Mouse (Mus musculus): Measurements from ENCODE around the gene Myh10.

Gene Myh10

DNA sequence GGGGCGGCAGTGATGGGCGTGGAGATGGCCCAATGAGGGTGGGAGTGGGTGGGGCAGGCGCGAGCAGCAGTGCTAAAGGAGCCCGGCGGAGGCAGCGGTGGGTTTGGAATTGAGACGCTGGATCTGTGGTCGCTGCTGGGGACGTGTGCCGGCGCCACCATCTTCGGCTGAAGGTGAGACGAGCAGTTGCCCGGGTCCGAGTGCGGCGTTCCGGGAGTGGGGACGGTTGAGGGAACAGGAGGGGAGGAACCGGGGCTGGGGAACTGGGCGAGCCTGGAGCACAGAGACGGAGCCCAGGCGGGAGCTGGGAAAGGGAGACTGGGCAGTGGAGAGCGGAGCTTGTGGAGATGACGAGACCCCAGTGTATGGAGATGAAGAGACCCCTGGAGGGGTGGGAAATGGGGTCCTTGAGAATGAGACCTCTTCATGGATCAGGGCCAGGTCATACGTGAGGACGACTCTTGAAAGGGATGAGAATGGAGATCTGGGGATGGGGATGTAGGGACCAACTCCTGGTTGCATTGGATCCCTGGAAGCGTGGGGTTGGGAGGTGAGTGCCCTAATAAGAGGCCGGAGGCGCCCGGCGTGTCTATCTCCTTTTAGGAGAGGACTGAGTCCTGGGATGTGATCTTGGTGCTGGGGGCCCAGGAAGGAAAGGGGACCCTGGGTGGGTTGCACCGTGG, 792 bp downstream of the Myh10 start:
- in situ Hi-C loops (cut with MboI; ENCODE audit: unreplicated experiment in 2 of 2): no loop called here

DNA sequence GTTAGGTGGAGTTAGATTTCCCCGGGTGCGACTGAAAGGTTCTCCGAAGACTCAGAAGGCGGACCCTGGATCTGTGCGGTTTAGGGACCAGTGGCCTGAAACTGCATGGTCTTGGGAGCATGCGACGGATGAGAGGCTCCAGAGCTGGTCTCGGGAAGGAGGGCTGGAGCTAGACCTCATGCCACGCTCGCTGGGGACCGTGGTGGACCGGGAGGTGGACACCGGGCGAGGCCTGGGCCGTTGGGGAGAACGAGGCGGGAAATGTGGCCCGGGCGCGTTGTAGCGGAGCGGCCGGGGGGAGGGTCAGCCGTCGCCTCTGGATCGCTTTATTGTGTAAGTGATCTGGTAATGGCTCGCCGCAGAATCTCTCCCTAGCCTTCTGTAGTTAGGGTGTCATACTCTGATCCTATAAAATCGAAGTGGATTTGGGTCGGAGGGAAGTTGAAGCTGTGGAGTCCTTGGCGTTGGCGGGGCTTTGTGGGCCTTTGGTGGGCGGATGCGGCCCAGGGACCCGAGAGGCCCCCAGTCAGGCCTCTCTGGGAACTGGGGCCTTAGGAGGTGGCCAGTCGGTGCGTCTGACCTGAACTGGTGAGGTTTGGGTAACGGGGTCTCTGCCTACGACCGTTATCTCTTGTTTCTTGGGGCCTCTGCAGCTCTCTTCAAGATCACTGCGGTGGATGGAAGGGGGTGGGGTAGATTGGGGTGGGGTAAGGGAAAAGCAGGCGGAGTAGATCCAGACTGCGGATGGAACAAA, 1.5 kb downstream of the Myh10 start:
- in situ Hi-C loops (cut with MboI; ENCODE audit: unreplicated experiment in 2 of 2): no loop called here

DNA sequence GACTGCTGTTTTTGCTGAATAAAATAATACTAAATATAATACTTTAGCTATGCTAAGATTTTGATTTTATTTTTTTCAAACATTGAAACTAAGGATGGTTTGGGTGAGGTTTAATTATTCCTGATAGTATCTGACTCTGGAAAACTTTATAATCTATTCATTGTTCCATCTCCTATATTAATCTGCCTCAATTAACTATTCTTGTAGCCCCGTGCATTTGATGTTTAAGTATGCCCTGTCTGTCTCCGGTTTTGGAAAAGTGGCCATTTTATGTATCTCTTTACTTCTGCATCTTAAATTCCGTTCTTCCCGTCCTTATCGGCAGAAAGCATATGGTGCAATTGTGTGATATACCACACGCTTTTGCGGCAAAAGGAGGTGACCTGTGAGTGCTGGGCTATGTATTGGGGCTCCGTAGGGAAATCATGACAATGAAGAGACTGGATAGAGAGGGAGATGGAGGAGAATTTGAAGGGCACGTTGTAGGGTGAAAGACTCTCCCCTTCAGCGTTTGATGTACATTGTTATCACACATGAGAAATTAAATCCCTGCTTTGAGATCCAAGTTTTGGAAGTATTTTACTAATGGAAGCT, 2.2 kb downstream of the Myh10 start:
- in situ Hi-C loops (cut with MboI; ENCODE audit: unreplicated experiment in 2 of 2): no loop called here

DNA sequence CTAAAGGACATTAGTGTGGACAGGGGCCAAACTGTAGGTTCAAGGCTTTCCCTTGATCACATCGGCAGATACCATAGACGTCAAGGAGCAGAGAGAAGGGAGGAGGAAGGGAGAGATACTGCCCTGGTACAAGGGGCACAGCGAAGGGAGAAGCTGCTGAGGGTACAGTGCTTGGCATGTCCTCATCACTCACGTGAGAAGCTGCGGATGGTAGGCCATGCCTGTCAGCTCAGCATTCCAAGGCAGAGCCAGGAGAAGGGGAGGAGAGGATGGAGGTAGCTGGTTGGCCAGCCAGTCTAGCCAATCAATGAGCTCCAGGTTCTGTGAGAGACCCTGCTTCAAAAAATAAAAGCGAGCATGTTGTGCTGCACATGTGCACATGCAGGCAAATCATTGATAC, 11.0 kb downstream of the Myh10 start:
- in situ Hi-C loops (cut with MboI; ENCODE audit: unreplicated experiment in 2 of 2): no loop called here

DNA sequence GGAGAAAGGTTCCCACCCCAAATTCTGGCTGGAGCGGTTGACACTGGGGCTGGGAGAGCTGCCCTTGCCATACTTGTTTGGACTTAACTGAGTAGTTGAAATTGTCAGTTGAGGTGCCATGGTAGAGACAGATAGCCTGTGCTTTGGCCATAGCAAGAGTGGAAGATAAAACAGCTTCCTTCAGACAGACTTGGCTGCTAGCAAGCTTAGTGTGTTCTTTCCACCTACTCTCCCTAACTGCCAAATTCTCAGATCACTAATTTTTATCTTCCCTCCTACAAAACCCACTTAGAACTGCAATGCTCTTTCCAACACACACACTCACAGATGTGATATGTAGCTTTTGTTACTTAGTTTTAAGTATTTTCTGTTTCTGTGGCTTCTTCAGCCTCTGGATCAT, 12.0 kb downstream of the Myh10 start:
- in situ Hi-C loops (cut with MboI; ENCODE audit: unreplicated experiment in 2 of 2): no loop called here

DNA sequence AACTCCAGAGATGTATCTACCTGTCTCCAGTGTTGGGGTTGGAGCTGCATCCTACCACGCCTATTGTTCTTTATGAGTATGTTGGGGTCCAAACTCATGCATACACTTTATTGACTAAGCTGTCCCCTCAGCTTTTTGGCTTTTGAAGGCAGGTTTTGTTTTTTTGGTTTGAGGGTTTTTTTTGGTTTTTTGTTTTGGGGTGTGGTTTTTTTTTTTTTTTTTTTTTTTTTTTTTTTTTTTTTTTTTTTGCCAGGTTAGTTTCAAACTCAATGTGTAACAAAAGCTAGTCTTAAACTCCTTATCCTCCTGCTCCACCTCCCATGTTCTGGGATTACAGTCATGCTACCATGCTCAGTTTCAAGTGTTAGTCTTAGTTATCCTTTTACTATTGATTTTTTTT, 12.9 kb downstream of the Myh10 start:
- in situ Hi-C loops (cut with MboI; ENCODE audit: unreplicated experiment in 2 of 2): no loop called here

DNA sequence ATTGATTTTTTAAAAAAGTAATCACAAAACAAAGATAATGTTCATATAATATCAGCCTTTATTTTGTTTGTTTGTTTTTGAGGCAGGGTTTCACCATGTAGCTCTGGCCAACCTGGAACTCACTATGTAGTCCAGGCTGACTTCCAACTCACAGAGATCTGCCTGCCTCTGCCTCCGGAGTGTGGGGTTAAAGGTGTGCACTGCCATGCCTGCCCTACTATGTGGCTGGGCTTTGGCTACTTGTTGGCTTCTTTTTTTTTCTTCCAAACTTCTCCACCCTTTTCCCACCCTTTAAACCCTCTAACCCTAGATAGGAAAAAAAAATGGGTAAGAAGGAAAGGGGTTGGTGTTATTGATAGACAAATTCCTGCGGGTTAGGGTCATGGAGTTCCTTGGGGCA, 13.5 kb downstream of the Myh10 start:
- in situ Hi-C loops (cut with MboI; ENCODE audit: unreplicated experiment in 2 of 2): no loop called here

DNA sequence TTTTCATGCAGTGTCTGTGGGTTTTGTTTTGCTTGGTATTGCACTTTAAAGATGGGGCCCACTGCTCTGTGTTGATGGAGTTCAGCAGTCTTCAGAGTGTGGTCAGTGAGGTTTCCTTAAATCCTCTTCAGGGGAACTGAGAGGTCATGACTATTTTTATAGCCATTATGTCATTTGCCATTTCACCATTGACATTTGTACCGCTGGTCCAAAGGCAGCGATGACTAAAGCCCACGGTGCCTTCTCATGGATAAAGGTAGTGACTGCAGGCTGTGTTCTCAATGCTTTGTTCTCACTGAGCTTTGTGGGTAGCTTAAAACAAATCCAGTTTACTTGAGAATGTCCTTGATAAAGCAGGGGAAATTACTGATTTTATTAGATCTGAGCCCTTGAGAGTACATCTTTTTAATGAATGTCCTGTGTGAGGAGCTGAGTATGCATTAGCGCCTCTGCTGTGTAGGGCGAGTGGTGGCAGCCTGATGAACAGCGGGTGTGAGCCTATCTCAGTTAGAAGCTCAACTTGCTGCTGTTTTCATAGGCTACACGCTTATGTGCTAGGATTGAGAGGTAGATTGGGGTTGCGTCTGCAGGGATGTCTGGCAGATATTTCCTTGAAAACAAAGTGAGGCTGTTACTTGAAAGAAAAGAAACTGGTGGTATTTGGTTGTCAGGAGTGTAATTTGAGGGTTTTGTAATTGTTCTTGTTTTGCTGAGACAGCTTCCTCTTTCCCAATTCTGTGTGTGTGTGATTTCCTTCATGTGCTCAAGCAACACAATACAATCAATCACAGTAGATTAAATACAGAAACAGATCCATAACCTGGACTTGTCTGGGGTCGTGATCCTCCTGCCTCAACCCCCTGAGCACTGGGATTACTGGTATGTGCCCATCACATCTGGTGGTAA, 15.4 kb downstream of the Myh10 start:
- in situ Hi-C loops (cut with MboI; ENCODE audit: unreplicated experiment in 2 of 2): no loop called here

DNA sequence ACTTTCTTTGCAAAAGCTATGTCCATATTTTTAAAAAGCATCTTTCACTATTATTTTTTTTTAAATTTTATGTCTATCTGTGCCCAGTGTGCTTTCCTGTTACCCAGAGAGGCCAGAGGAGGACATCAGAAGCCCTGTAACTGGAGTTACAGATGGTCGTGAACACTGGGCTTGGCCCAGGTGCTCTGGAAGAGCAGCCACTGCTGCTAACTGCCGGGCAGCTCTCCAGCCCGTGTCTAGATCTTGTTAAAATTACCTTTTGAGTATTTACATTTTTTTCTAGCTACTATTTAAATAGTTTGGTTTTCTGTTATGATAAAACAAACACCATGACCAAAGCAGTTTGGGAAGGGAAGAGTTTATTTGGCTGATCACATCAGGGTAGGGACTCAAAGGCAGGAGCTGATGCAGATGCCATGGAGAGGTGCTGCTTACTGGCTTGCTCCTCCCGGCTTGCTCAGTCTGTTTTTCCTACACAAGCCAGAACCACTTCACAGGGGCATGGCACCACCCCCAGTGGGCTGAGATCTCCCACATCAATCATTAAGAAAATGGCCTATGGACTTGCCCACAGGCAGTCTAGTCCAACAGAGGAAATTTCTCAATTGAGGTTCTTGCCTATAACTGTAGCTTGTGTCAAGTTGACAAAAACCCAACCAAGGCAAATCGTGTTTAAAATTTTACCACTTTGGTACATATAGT, 16.7 kb downstream of the Myh10 start:
- in situ Hi-C loops (cut with MboI; ENCODE audit: unreplicated experiment in 2 of 2): no loop called here

DNA sequence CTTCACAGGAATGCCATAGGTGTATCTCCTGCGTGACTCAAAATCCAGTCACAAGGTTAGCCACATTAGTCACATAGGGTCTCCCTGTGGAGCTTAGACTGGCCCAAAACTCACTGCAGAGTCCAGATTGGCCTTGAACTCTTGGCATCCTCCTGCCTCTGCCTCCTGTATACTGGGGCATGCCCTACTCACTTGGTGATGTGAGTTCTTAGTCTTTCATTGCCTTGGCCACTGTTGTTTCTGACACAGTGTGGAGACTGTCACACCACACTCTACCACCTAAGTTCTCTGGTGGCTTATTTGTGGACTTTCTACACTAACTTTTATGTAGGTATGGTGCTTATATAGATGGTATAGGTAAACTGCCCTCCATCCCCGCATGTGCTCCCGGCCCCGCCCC, 24.8 kb downstream of the Myh10 start:
- in situ Hi-C loops (cut with MboI; ENCODE audit: unreplicated experiment in 2 of 2): loop anchor here in 1 of 2 experiments (5.0 kb wide), 1 partner anchor 114 kb away; no protein-coding TSS in a partner anchor

DNA sequence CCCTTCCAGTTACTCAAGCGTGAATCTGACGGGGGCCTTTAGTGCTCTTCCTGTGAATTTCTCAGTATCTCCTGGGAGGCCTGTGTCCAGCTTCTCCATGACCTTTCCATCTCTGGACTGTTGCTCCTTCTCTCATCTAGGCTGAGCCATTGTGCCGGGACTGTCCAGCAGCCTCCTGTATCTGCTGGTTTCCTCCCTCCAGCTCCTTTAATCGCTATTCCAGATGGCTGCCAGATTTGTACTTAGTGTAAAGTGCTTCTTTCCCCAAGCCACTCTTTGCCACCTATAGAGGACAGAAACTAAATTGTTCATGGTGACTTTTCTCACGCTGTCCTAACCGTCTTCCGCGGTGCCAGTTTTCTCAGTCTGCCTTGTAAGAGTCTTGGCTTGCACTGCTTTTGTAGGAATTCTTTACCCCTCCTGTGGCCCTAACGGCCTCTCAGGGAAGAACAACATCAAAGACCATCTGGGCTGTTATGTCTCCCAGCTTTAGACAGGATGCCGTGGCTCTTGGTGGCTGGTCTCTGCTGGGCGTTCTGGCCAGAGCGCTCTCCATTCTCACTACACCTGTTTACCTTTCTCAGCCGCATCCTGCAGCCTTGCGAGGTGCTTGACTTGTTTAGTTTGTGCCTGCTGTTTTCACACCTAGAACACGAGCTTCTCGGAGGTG, 25.9 kb downstream of the Myh10 start:
- in situ Hi-C loops (cut with MboI; ENCODE audit: unreplicated experiment in 2 of 2): loop anchor here in 1 of 2 experiments (5.0 kb wide), 1 partner anchor 115 kb away; no protein-coding TSS in a partner anchor

DNA sequence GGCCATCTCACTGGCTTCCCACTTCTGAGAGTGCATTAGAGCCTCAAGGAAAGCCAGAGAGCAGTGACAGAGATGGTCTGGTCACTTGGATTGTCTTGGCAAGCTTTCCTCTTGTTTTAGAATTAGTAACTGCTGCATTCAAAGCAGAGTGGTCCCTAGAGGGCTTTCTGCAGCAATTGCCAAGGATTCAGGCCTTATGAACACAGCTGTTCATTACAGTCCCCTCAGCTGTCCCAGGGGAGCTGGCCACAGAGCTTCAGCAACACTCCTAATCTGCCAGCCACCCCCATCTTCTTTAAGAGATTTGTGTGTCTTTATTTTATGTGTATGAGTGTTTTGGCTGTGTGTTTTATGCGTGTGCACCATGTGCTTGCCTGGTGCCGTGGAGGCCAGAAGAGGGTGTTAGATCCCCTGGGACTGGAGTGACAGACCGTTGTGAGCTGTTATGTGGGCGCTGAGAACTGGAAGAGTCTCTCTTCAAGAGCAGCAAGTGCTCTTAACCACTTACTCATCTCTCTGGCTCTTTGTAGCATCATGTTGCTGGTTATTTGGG, 27.8 kb downstream of the Myh10 start:
- in situ Hi-C loops (cut with MboI; ENCODE audit: unreplicated experiment in 2 of 2): loop anchor here in 1 of 2 experiments (5.0 kb wide), 1 partner anchor 117 kb away; no protein-coding TSS in a partner anchor

DNA sequence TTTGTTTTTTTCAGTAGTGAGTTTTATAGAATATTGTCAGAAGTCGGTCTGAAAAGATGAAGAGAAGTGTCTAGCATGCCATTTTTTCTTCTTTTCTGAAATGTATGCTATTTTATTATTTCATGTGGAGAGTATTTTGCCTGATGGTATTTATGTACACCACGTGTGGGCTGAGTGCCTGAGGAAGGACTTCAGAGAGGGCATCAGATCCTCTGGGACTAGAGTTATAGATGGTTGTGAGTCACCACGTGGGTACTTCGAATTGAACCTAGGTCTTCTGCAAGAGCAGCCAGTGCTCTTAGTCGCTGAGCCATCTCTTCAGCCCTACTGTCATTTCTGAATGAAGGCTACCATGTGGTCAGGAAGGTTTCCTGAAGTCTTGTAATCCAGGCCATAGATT, 28.4 kb downstream of the Myh10 start:
- in situ Hi-C loops (cut with MboI; ENCODE audit: unreplicated experiment in 2 of 2): loop anchor here (5.0 to 10.0 kb wide), 2 partner anchors 85 to 117 kb away; no protein-coding TSS in a partner anchor

DNA sequence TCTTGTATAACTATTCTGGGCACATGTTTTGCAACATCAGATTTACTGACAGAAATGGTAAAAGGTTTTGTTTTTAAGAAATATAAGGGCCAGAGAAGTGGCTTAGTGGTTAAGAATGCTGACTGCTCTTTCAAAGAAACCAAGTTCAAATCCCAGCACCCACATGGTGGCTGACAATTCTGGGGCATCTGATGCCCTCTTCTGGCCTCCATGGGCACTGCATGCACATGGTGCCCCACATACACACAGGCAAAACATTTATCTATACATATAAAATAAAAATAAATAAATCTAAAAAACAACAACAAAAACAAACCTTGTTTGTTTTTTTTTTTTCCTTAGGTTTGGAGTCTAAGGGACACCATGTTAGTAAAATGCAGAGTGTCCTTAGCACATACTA, 32.8 kb downstream of the Myh10 start:
- in situ Hi-C loops (cut with MboI; ENCODE audit: unreplicated experiment in 2 of 2): loop anchor here in 1 of 2 experiments (10.0 kb wide), 1 partner anchor 81 kb away; no protein-coding TSS in a partner anchor

DNA sequence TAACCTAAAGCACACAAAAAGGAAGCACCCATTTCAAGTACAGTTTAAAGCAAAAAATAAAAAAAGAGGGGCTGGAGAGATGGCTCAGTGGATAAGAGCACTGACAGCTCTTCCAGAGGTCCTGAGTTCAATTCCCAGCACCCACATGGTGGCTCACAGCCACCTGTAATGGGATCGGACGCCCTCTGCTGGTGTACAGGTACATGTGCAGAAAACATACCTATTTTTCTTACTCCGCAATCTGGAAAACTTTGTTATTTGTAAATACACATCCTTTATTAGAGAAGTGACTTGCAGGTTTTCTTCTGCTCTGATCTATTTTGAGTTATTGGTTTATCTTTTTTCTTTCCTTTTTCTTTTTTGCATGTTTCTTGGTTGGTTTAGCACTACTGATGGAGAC, 37.3 kb downstream of the Myh10 start:
- in situ Hi-C loops (cut with MboI; ENCODE audit: unreplicated experiment in 2 of 2): loop anchor here in 1 of 2 experiments (10.0 to 25.0 kb wide), 2 partner anchors 76 to 741 kb away; no protein-coding TSS in a partner anchor

DNA sequence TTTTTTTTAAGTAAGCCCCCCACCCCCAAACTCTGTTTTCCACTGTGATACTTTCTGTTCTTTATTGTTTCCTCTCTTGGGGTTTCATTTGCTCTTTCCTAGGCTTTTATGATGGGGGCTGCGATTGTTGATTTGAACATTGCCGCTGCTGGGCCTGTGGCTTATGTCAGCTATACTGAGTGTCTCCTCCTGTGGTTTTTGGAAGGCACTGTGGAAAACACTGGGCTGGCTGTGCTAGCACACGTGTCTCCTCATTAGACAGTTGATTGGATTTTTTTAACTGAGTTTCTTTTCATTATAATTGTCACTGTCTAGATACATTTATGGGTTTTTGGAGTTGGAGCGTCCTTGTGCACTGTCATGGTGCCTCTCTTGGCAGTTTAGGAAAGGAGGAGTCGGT, 39.4 kb downstream of the Myh10 start:
- in situ Hi-C loops (cut with MboI; ENCODE audit: unreplicated experiment in 2 of 2): loop anchor here (5.0 to 25.0 kb wide), 3 partner anchors 77 to 743 kb away; partner anchors contain the start of gene Ndel1 (in 1 of the 2)

DNA sequence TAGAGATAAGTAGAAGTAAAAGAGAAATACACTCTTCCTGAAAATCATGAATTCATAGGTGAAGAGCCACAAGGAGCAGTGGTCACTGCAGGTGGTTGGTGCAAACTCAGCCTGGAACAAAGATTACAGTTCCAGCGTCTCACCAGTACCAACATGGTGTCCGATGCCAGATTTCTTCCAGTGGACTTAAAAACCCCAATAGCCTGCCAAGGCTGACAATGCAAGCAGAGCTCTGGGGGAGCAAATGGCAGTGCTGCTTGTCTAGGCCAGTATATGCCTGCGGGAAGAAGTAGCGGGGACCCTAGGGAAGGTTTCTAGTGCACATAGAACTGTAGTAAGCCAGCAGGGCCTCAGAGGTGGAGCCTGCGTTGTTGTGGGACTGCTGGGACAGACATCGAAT, 40.7 kb downstream of the Myh10 start:
- in situ Hi-C loops (cut with MboI; ENCODE audit: unreplicated experiment in 2 of 2): loop anchor here (5.0 to 25.0 kb wide), 3 partner anchors 75 to 745 kb away; partner anchors contain the start of gene Ndel1 (in 1 of the 2)

DNA sequence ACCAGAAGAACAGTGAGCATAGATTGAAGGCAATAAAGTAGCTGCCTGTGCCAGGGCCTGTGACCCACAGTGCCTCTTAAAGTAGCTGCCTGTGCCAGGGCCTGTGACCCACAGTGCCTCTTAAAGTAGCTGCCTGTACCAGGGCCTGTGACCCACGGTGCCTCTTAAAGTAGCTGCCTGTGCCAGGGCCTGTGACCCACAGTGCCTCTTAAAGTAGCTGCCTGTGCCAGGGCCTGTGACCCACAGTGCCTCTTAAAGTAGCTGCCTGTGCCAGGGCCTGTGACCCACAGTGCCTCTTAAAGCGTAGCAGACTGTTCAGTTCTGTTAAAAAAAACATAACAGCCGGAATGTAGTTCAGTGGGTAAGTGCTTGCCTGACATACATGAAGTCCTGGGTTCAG, 42.0 kb downstream of the Myh10 start:
- in situ Hi-C loops (cut with MboI; ENCODE audit: unreplicated experiment in 2 of 2): loop anchor here (5.0 to 25.0 kb wide), 3 partner anchors 74 to 746 kb away; partner anchors contain the start of gene Ndel1 (in 1 of the 2)

All from v-Abl transformed pro-B cells (cell line).